Mouse (Mus musculus) spleen, adult 2 months (tissue): ENCODE measurements around the gene Qprt. TPM values are rescaled to one million over a fixed set of nuclear protein-coding genes. Genes with fewer than 3 reads are reported as not detected.

Experiments used
- DNase-seq, 2 experiments: peaks; one replicate each; pipeline versions ENCODE4 v3.0.0 to v3.0.0-alpha.2; 2012 to 2021; ENCODE audit warnings: low spot score in 2 of 2, low read depth in 1 of 2
- H3K27ac ChIP-seq: fragments of 200-500 bp; 2 replicates; pipeline ENCODE4 v1.5.1; 2012; ENCODE audit warnings: low read length, inconsistent platforms; ENCODE audit not compliant: insufficient read depth
- H3K27me3 ChIP-seq: fragments of 200-500 bp; 2 replicates; pipeline ENCODE4 v1.6.1; 2012; ENCODE audit warnings: mild to moderate bottlenecking, moderate library complexity, low read length, inconsistent platforms; ENCODE audit not compliant: control insufficient read depth, insufficient read depth
- H3K36me3 ChIP-seq: fragments of 200-500 bp; 2 replicates; pipeline ENCODE4 v1.6.1; 2012; ENCODE audit warnings: mild to moderate bottlenecking, low read length, inconsistent platforms; ENCODE audit not compliant: control insufficient read depth, insufficient read depth
- H3K4me1 ChIP-seq: fragments of 200-500 bp; 2 replicates; pipeline ENCODE4 v1.6.1; 2011; ENCODE audit warnings: inconsistent platforms; ENCODE audit not compliant: control insufficient read depth, insufficient read depth, insufficient read length
- H3K4me3 ChIP-seq: fragments of 200-500 bp; 2 replicates; pipeline ENCODE4 v1.5.1; 2011; ENCODE audit warnings: mild to moderate bottlenecking, inconsistent platforms; ENCODE audit not compliant: insufficient read depth, insufficient read length; ENCODE audit errors: extremely low read depth
- CTCF ChIP-seq: fragments of 200-500 bp; IDR thresholded peaks from 2 replicates; pipeline ENCODE4 v1.5.1; 2011; ENCODE audit warnings: mild to moderate bottlenecking, inconsistent platforms; ENCODE audit not compliant: insufficient read depth, insufficient read length, insufficient replicate concordance; ENCODE audit errors: extremely low read depth
- POLR2A ChIP-seq: fragments of 200-500 bp; IDR thresholded peaks from 2 replicates; pipeline ENCODE4 v1.6.1; 2011; ENCODE audit warnings: low read depth, low read length, inconsistent platforms
- WGBS: fragments of 180-500 bp; shearing (Covaris S2); methylation state at CpG from one replicate; pipeline ENCODE4 v1.1.7; 2018; 5-methylcytosine and 5-hydroxymethylcytosine counted together
- polyA plus RNA-seq: library from polyadenylated mRNA; depleted of rRNA; stranded (reverse); fragments of >200 nt; gene quantifications from 2 replicates; pipeline ENCODE4 v1.2.3, GENCODE M21; 2012

The Qprt gene
- polyA plus RNA-seq, 1 experiment: 5.8 TPM

- no peak overlapping the region for H3K4me3 ChIP-seq
- 43% methylated on average over 7 of the region's 7 CpGs for WGBS
- peaks cover 24% of the 10 kb centered on the region; the same call in 1 of the 2 replicates for H3K4me1 ChIP-seq
- no peak for DNase-seq
- no peaks in the 10 kb centered on the region for H3K36me3 ChIP-seq
- H3K27ac ChIP-seq: peak overlapping the region; percentile 41; the same call in 1 of the 2 replicates
- H3K27me3 ChIP-seq: no peaks in the 10 kb centered on the region
- TF ChIP-seq POLR2A (no peak), CTCF (peak; percentile 9; the same call in 1 of the 2 replicates)
Observed at GRCm38 (mm10) chr7:127140623-127141404, 18.8 kb upstream of the Qprt start.

- WGBS: 67% methylated on average over 5 of the region's 5 CpGs
- Histone ChIP-seq H3K27ac (peak overlapping the region; percentile 28; the same call in 1 of the 2 replicates), H3K4me3 (no peak overlapping the region), H3K27me3 (no peaks in the 10 kb centered on the region), H3K36me3 (no peaks in the 10 kb centered on the region), H3K4me1 (peaks cover 36% of the 10 kb centered on the region)
- TF ChIP-seq POLR2A (no peak), CTCF (no peak)
- no peak for DNase-seq
Observed at GRCm38 (mm10) chr7:127139562-127139961, 17.5 kb upstream of the Qprt start.

- no peaks in the 10 kb centered on the region for H3K36me3 ChIP-seq
- no peak for DNase-seq
- TF ChIP-seq CTCF (no peak), POLR2A (no peak)
- H3K27ac ChIP-seq: no peak overlapping the region
- 72% methylated on average over 7 of the region's 7 CpGs for WGBS
- H3K4me1 ChIP-seq: peaks cover 40% of the 10 kb centered on the region
- H3K4me3 ChIP-seq: no peak overlapping the region
- H3K27me3 ChIP-seq: no peaks in the 10 kb centered on the region
Observed at GRCm38 (mm10) chr7:127139100-127139499, 17.1 kb upstream of the Qprt start.

- DNase-seq: peak in 1 of 2 experiments; percentile 57
- Histone ChIP-seq H3K4me1 (peaks cover 43% of the 10 kb centered on the region), H3K4me3 (peak within 1 kb of the TSS; percentile 54), H3K27ac (peak within 1 kb of the TSS; percentile 80), H3K36me3 (no peaks in the 10 kb centered on the region), H3K27me3 (no peaks in the 10 kb centered on the region)
- WGBS: 8% methylated on average over 9 of the region's 9 CpGs
- TF ChIP-seq POLR2A: peak; percentile 45; the same call in 1 of the 2 replicates
- no peak for TF ChIP-seq CTCF
Observed at GRCm38 (mm10) chr7:127137262-127138017, 15.4 kb upstream of the Qprt start, which contains the start of gene Spn. Spn (minus strand) TSS chr7:127137823.

GRCm38 (mm10) chr7:127136181-127137071, 14.4 kb upstream of the Qprt start:
- Histone ChIP-seq H3K4me1 (peaks cover 43% of the 10 kb centered on the region), H3K27ac (peak overlapping the region; percentile 80), H3K27me3 (no peaks in the 10 kb centered on the region), H3K36me3 (no peaks in the 10 kb centered on the region), H3K4me3 (peak overlapping the region; percentile 54)
- DNase-seq: no peak
- TF ChIP-seq CTCF: no peak
- TF ChIP-seq POLR2A: no peak
- WGBS: 21% methylated on average over 22 of the region's 22 CpGs

GRCm38 (mm10) chr7:127134821-127135447, 12.9 kb upstream of the Qprt start:
- Histone ChIP-seq H3K27ac (peak overlapping the region; percentile 49), H3K4me3 (peak overlapping the region; percentile 17; the same call in 1 of the 2 replicates), H3K4me1 (peaks cover 40% of the 10 kb centered on the region), H3K27me3 (no peaks in the 10 kb centered on the region), H3K36me3 (no peaks in the 10 kb centered on the region)
- 11% methylated on average over 11 of the region's 11 CpGs for WGBS
- peak in 1 of 2 experiments; percentile 67 for DNase-seq
- TF ChIP-seq CTCF (no peak), POLR2A (no peak)
